Mouse (Mus musculus): ENCODE results near the gene Rapgef5. TPM values are rescaled to one million over a fixed set of nuclear protein-coding genes. Genes with fewer than 3 reads are reported as not detected.

Rapgef5 gene
- polyA plus RNA-seq, 2 experiments = 1.2 to 1.5 TPM

DNA sequence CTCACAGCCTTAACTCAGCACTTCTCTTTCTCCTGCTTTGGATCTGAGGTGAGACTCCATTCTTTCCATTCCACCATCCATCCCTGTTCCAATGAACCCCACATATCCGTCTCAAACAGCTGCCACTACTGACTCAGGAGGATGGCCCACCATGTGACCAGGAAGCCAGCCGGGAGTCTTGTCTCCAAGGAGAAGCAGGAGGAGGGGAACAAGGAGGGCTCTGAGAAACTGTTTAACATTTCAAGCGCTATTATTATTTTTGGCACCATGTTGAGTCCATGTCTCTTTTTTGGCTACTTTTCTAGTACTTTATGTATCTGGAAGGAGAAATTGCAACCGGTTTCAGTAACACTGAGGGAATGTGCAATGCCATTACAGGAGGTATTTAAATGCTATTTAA lies 15.1 kb upstream of the Rapgef5 start:
- no peaks in the 10 kb centered on the region for H3K4me1 ChIP-seq (replicated peaks; ENCODE audit: control insufficient read depth in 2 of 2, insufficient read depth in 2 of 2, low read length in 1 of 2)
- H3K4me2 ChIP-seq (ENCODE audit: low read depth) = no peak overlapping the region
- no peak for ATAC-seq (ENCODE audit: insufficient read depth)
- WGBS (ENCODE audit: insufficient replicate concordance) = 64% methylated on average over 4 of the region's 4 CpGs
- no peak overlapping the region for H3K9ac ChIP-seq (replicated peaks)
- H3K27ac ChIP-seq = no peak overlapping the region
- no peaks in the 10 kb centered on the region for H3K9me3 ChIP-seq (ENCODE audit: control insufficient read depth, low read length)
- no peak overlapping the region for H3K4me3 ChIP-seq (ENCODE audit: insufficient read depth in 1 of 2, low read depth in 2 of 2, low read length in 2 of 2)
- H3K27me3 ChIP-seq (ENCODE audit: control insufficient read depth, insufficient read depth, low read length) = no peaks in the 10 kb centered on the region
- H3K36me3 ChIP-seq (replicated peaks; ENCODE audit: control insufficient read depth, insufficient read depth, low read depth) = no peaks in the 10 kb centered on the region
- no peak for DNase-seq (ENCODE audit: low read depth in 3 of 3, low spot score in 3 of 3)
- TF ChIP-seq CTCF (IDR thresholded peaks at IDR 0.05; ENCODE audit: low read depth) = no peak
- TF ChIP-seq EP300 (IDR thresholded peaks at IDR 0.05; ENCODE audit: low read depth) = no peak

GRCm38 (mm10) chr12:117502834-117503233 lies 13.4 kb upstream of the Rapgef5 start:
- H3K36me3 ChIP-seq (replicated peaks; ENCODE audit: control insufficient read depth, insufficient read depth, low read depth) = no peaks in the 10 kb centered on the region
- TF ChIP-seq EP300 (IDR thresholded peaks at IDR 0.05; ENCODE audit: low read depth) (no peak), CTCF (IDR thresholded peaks at IDR 0.05; ENCODE audit: low read depth) (no peak)
- no peak overlapping the region for H3K4me3 ChIP-seq (ENCODE audit: insufficient read depth in 1 of 2, low read depth in 2 of 2, low read length in 2 of 2)
- no peak overlapping the region for H3K9ac ChIP-seq (replicated peaks)
- no peaks in the 10 kb centered on the region for H3K27me3 ChIP-seq (ENCODE audit: control insufficient read depth, insufficient read depth, low read length)
- WGBS (ENCODE audit: insufficient replicate concordance) = 61% methylated on average over 3 of the region's 3 CpGs
- H3K4me2 ChIP-seq (ENCODE audit: low read depth) = no peak overlapping the region
- H3K9me3 ChIP-seq (ENCODE audit: control insufficient read depth, low read length) = no peaks in the 10 kb centered on the region
- DNase-seq (ENCODE audit: low read depth in 3 of 3, low spot score in 3 of 3) = no peak
- no peak overlapping the region for H3K27ac ChIP-seq
- H3K4me1 ChIP-seq (replicated peaks; ENCODE audit: control insufficient read depth in 2 of 2, insufficient read depth in 2 of 2, low read length in 1 of 2) = no peaks in the 10 kb centered on the region
- no peak for ATAC-seq (ENCODE audit: insufficient read depth)

- Histone ChIP-seq H3K36me3 (replicated peaks; ENCODE audit: control insufficient read depth, insufficient read depth, low read depth) (no peaks in the 10 kb centered on the region), H3K4me2 (ENCODE audit: low read depth) (no peak overlapping the region), H3K4me3 (ENCODE audit: insufficient read depth in 1 of 2, low read depth in 2 of 2, low read length in 2 of 2) (no peak overlapping the region), H3K4me1 (replicated peaks; ENCODE audit: control insufficient read depth in 2 of 2, insufficient read depth in 2 of 2, low read length in 1 of 2) (no peaks in the 10 kb centered on the region), H3K9me3 (ENCODE audit: control insufficient read depth, low read length) (no peaks in the 10 kb centered on the region), H3K27me3 (ENCODE audit: control insufficient read depth, insufficient read depth, low read length) (no peaks in the 10 kb centered on the region), H3K9ac (replicated peaks) (no peak overlapping the region), H3K27ac (no peak overlapping the region)
- no peak for TF ChIP-seq CTCF (IDR thresholded peaks at IDR 0.05; ENCODE audit: low read depth)
- ATAC-seq (ENCODE audit: insufficient read depth) (no peak), DNase-seq (ENCODE audit: low read depth in 3 of 3, low spot score in 3 of 3) (no peak)
- WGBS (ENCODE audit: insufficient replicate concordance) = 6% methylated on average over 2 of the region's 2 CpGs
Measured at GRCm38 (mm10) chr12:117505163-117505562, 11.1 kb upstream of the Rapgef5 start.

GRCm38 (mm10) chr12:117507772-117508171 lies 8.5 kb upstream of the Rapgef5 start:
- Histone ChIP-seq H3K4me3 (ENCODE audit: insufficient read depth in 1 of 2, low read depth in 2 of 2, low read length in 2 of 2) (no peak overlapping the region), H3K36me3 (replicated peaks; ENCODE audit: control insufficient read depth, insufficient read depth, low read depth) (no peaks in the 10 kb centered on the region), H3K27ac (no peak overlapping the region), H3K4me2 (ENCODE audit: low read depth) (no peak overlapping the region), H3K9ac (replicated peaks) (no peak overlapping the region), H3K27me3 (ENCODE audit: control insufficient read depth, insufficient read depth, low read length) (no peaks in the 10 kb centered on the region), H3K4me1 (replicated peaks; ENCODE audit: control insufficient read depth in 2 of 2, insufficient read depth in 2 of 2, low read length in 1 of 2) (no peaks in the 10 kb centered on the region), H3K9me3 (ENCODE audit: control insufficient read depth, low read length) (no peaks in the 10 kb centered on the region)
- WGBS (ENCODE audit: insufficient replicate concordance) = 3% methylated on average over 1 of the region's 1 CpGs
- no peak for TF ChIP-seq EP300 (IDR thresholded peaks at IDR 0.05; ENCODE audit: low read depth)
- TF ChIP-seq CTCF (IDR thresholded peaks at IDR 0.05; ENCODE audit: low read depth) = no peak
- no peak for ATAC-seq (ENCODE audit: insufficient read depth)
- no peak for DNase-seq (ENCODE audit: low read depth in 3 of 3, low spot score in 3 of 3)

- H3K9ac ChIP-seq (replicated peaks) = no peak overlapping the region
- H3K9me3 ChIP-seq (ENCODE audit: control insufficient read depth, low read length) = no peaks in the 10 kb centered on the region
- H3K4me3 ChIP-seq (ENCODE audit: insufficient read depth in 1 of 2, low read depth in 2 of 2, low read length in 2 of 2) = no peak overlapping the region
- no peak overlapping the region for H3K27ac ChIP-seq
- WGBS (ENCODE audit: insufficient replicate concordance) = 40% methylated on average over 2 of the region's 2 CpGs
- TF ChIP-seq CTCF (IDR thresholded peaks at IDR 0.05; ENCODE audit: low read depth) (no peak), EP300 (IDR thresholded peaks at IDR 0.05; ENCODE audit: low read depth) (no peak)
- H3K36me3 ChIP-seq (replicated peaks; ENCODE audit: control insufficient read depth, insufficient read depth, low read depth) = no peaks in the 10 kb centered on the region
- H3K4me2 ChIP-seq (ENCODE audit: low read depth) = no peak overlapping the region
- H3K4me1 ChIP-seq (replicated peaks; ENCODE audit: control insufficient read depth in 2 of 2, insufficient read depth in 2 of 2, low read length in 1 of 2) = no peaks in the 10 kb centered on the region
- no peaks in the 10 kb centered on the region for H3K27me3 ChIP-seq (ENCODE audit: control insufficient read depth, insufficient read depth, low read length)
- no peak for DNase-seq (ENCODE audit: low read depth in 3 of 3, low spot score in 3 of 3)
- no peak for ATAC-seq (ENCODE audit: insufficient read depth)
Measured at GRCm38 (mm10) chr12:117509919-117510318, 6.4 kb upstream of the Rapgef5 start.

Measured in liver, embryonic 14.5 days (tissue).